Mouse (Mus musculus) embryonic facial prominence, embryonic 12.5 days (tissue): ENCODE results near the gene Gsap. TPM values are rescaled to one million over a fixed set of nuclear protein-coding genes. Genes with fewer than 3 reads are reported as not detected.
"Not testable (repeated sequence)": the region's sequence is repeated elsewhere in the genome, so short reads cannot be mapped to it uniquely, and the experiment has no call there.

Experiments
- ATAC-seq: fragments of 200-750 bp; cut with Nextera tagmentation; 2 replicates; pipeline ENCODE4 v1.8.0; 2017; ENCODE audit not compliant: insufficient number of reproducible peaks, insufficient read depth, low FRiP score, low TSS enrichment
- H3K27ac ChIP-seq: fragments of 300-500 bp; sonication (generic); 2 replicates; pipeline ENCODE4 v1.5.1; 2016; ENCODE audit warnings: mild to moderate bottlenecking
- H3K27me3 ChIP-seq: fragments of 300-500 bp; sonication (generic); 2 replicates; pipeline ENCODE4 v1.6.1; 2016; ENCODE audit warnings: mild to moderate bottlenecking, moderate library complexity
- H3K36me3 ChIP-seq: fragments of 300-500 bp; sonication (generic); 2 replicates; pipeline ENCODE4 v1.6.1; 2016; ENCODE audit warnings: mild to moderate bottlenecking
- H3K4me1 ChIP-seq: fragments of 300-500 bp; sonication (generic); 2 replicates; pipeline ENCODE4 v1.6.1; 2016
- H3K4me2 ChIP-seq: fragments of 300-500 bp; sonication (generic); replicated peaks from 2 replicates; pipeline ENCODE4 v1.6.1; 2016; ENCODE audit warnings: mild to moderate bottlenecking, moderate library complexity
- H3K4me3 ChIP-seq: fragments of 300-500 bp; sonication (generic); 2 replicates; pipeline ENCODE4 v1.5.1; 2016; ENCODE audit warnings: mild to moderate bottlenecking
- H3K9ac ChIP-seq: fragments of 300-500 bp; sonication (generic); 2 replicates; pipeline ENCODE4 v1.6.1; 2016; ENCODE audit warnings: mild to moderate bottlenecking, moderate library complexity
- H3K9me3 ChIP-seq: fragments of 300-500 bp; sonication (generic); 2 replicates; pipeline ENCODE4 v1.6.1; 2016; ENCODE audit warnings: mild to moderate bottlenecking, moderate library complexity
- WGBS: fragments of 180-500 bp; shearing (Covaris S2); methylation state at CpG from one replicate; pipeline ENCODE4 v1.1.7; 2016; 5-methylcytosine and 5-hydroxymethylcytosine counted together
- polyA plus RNA-seq: library from polyadenylated mRNA; unstranded; fragments of >200 nt; fragmentation: Nextera tagmentation; extraction: Ambion mirVana; gene quantifications from 2 replicates; pipeline ENCODE4 v1.2.1, GENCODE M21; 2016

The Gsap gene
- polyA plus RNA-seq, 1 experiment from 2014 or later = 2.0 TPM

DNA sequence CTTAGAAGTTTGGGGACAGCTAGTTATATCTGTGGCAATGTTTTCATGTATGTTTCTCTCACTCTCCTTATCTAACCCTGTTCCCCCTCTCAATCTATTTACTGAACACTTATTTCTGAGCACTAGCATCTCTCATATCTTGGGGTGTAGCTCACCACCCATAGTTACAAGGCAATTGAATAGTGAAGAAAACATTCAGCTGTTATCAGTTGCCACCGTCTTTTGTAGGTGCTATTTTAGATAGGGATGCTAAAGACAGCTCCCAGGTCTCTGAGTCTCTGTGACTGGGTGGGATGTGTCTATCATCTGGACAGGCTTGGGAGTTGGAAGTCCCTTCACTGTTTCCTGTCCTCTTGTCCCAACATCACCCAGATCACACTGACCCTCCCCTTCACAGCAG is 25.3 kb upstream of the Gsap start:
- Histone ChIP-seq H3K36me3 (no peaks in the 10 kb centered on the region), H3K27ac (no peak overlapping the region), H3K4me3 (no peak overlapping the region), H3K9me3 (0 out of 2 replicates have a peak, but pooled peaks cover 3% of the 10 kb centered on the region), H3K9ac (no peak overlapping the region), H3K4me2 (no peak overlapping the region), H3K4me1 (no peaks in the 10 kb centered on the region), H3K27me3 (no peaks in the 10 kb centered on the region)
- ATAC-seq = no peak
- 93% methylated on average over 1 of the region's 1 CpGs for WGBS

DNA sequence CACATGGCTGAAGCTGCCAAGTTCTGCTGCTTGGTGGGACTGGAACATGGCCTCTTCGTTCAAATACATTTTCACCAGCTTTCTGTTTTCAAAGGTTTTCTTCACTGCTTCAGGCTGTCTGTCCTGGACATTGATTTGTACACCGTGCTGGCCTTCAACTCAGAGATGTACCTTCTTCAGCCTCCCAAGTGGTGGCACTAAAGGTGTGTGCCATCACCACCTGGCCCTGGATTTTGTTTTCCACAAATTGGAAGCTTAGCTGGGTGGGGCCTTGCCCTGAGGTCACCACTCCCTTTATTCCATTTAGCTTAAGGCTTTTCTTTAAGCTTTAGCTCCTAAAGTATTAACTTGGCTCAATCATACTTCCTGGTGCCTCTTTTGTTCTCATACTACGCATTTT is 22.6 kb upstream of the Gsap start:
- H3K9me3 ChIP-seq = no peaks in the 10 kb centered on the region
- no peaks in the 10 kb centered on the region for H3K36me3 ChIP-seq
- no peaks in the 10 kb centered on the region for H3K4me1 ChIP-seq
- no peak overlapping the region for H3K4me3 ChIP-seq
- no peaks in the 10 kb centered on the region for H3K27me3 ChIP-seq
- WGBS = 82% methylated on average over 3 of the region's 3 CpGs
- no peak overlapping the region for H3K9ac ChIP-seq
- H3K27ac ChIP-seq = no peak overlapping the region
- no peak for ATAC-seq
- no peak overlapping the region for H3K4me2 ChIP-seq

GRCm38 (mm10) chr5:21168689-21169345 is 17.2 kb upstream of the Gsap start:
- 79% methylated on average over 8 of the region's 8 CpGs for WGBS
- ATAC-seq = no peak
- no peak overlapping the region for H3K4me3 ChIP-seq
- no peak overlapping the region for H3K27ac ChIP-seq
- no peaks in the 10 kb centered on the region for H3K4me1 ChIP-seq
- H3K9me3 ChIP-seq = no peaks in the 10 kb centered on the region
- no peaks in the 10 kb centered on the region for H3K36me3 ChIP-seq
- no peak overlapping the region for H3K4me2 ChIP-seq
- no peak overlapping the region for H3K9ac ChIP-seq
- H3K27me3 ChIP-seq = no peaks in the 10 kb centered on the region

- 63% methylated on average over 3 of the region's 3 CpGs for WGBS
- 0 out of 2 replicates have a peak, but pooled peaks have one; percentile 7 for ATAC-seq
- Histone ChIP-seq H3K27me3 (no peaks in the 10 kb centered on the region), H3K27ac (no peak overlapping the region), H3K4me1 (no peaks in the 10 kb centered on the region), H3K9me3 (no peaks in the 10 kb centered on the region), H3K4me2 (no peak overlapping the region), H3K4me3 (no peak overlapping the region), H3K9ac (no peak overlapping the region), H3K36me3 (no peaks in the 10 kb centered on the region)
Observed at GRCm38 (mm10) chr5:21169346-21169745, 16.7 kb upstream of the Gsap start.

DNA sequence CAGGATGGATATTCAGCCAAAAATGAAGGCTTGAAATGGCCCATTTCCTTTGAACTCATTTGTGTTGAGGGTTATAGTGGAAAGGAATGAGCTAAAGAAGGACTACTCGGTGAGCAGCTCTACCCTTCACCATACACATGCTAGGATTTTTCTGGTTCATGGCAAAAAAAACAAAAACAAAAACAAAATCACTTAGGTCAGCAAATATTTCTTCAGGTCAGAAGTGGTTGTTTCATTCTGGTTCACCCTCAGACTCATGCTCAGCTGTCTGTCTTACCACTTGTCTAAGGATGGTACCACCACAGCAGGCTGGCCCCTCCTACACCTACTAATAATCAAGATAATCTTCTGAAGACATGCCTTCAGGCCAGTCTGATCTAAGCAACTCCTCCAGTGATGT is 16.2 kb upstream of the Gsap start:
- no peak overlapping the region for H3K4me3 ChIP-seq
- H3K4me1 ChIP-seq = no peaks in the 10 kb centered on the region
- H3K36me3 ChIP-seq = no peaks in the 10 kb centered on the region
- H3K9ac ChIP-seq = no peak overlapping the region
- H3K4me2 ChIP-seq = no peak overlapping the region
- H3K9me3 ChIP-seq = no peaks in the 10 kb centered on the region
- H3K27ac ChIP-seq = no peak overlapping the region
- ATAC-seq = no peak
- 88% methylated on average over 1 of the region's 1 CpGs for WGBS
- H3K27me3 ChIP-seq = no peaks in the 10 kb centered on the region

GRCm38 (mm10) chr5:21170440-21170839 is 15.6 kb upstream of the Gsap start:
- WGBS = 50% methylated on average over 4 of the region's 4 CpGs
- no peak for ATAC-seq
- Histone ChIP-seq H3K4me1 (peaks cover 4% of the 10 kb centered on the region; the same call in 1 of the 2 replicates), H3K9ac (no peak overlapping the region), H3K4me3 (no peak overlapping the region), H3K27me3 (no peaks in the 10 kb centered on the region), H3K36me3 (no peaks in the 10 kb centered on the region), H3K9me3 (no peaks in the 10 kb centered on the region), H3K4me2 (no peak overlapping the region), H3K27ac (no peak overlapping the region)

GRCm38 (mm10) chr5:21170898-21171297 is 15.2 kb upstream of the Gsap start:
- no peak overlapping the region for H3K4me2 ChIP-seq
- peaks cover 8% of the 10 kb centered on the region; the same call in 1 of the 2 replicates for H3K4me1 ChIP-seq
- H3K9me3 ChIP-seq = no peaks in the 10 kb centered on the region
- no peak overlapping the region for H3K4me3 ChIP-seq
- no peak for ATAC-seq
- no peaks in the 10 kb centered on the region for H3K27me3 ChIP-seq
- no peak overlapping the region for H3K9ac ChIP-seq
- H3K27ac ChIP-seq = no peak overlapping the region
- 56% methylated on average over 5 of the region's 5 CpGs for WGBS
- no peaks in the 10 kb centered on the region for H3K36me3 ChIP-seq

DNA sequence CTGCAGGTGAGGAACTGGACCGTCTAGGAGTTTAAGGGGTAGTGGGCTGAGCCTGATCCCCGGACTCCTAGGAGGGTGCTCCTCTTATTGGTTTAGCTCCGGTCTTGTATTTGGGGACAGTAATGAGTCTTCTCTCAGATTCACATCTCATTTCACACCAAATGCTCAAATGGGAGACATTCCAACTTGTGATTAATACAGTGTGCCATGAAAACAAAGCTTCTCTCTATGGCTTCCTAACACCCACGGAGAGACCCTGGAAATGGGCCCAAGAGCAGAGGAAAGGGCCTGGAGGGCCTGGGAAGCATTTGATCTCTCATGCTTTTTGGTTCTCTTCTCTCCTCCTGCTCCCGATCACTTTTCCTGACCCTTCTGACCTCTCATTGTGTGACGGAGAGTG is 14.7 kb upstream of the Gsap start:
- Histone ChIP-seq H3K9me3 (no peaks in the 10 kb centered on the region), H3K27me3 (no peaks in the 10 kb centered on the region), H3K4me3 (no peak overlapping the region), H3K9ac (no peak overlapping the region), H3K36me3 (no peaks in the 10 kb centered on the region), H3K27ac (no peak overlapping the region), H3K4me2 (no peak overlapping the region), H3K4me1 (peaks cover 10% of the 10 kb centered on the region; the same call in 1 of the 2 replicates)
- no peak for ATAC-seq
- 52% methylated on average over 6 of the region's 6 CpGs for WGBS

GRCm38 (mm10) chr5:21172316-21172715 is 13.7 kb upstream of the Gsap start:
- no peak overlapping the region for H3K4me3 ChIP-seq
- H3K27me3 ChIP-seq = no peaks in the 10 kb centered on the region
- no peaks in the 10 kb centered on the region for H3K9me3 ChIP-seq
- no peak overlapping the region for H3K4me2 ChIP-seq
- H3K36me3 ChIP-seq = no peaks in the 10 kb centered on the region
- peaks cover 10% of the 10 kb centered on the region; the same call in 1 of the 2 replicates for H3K4me1 ChIP-seq
- WGBS = 74% methylated on average over 3 of the region's 3 CpGs
- ATAC-seq = no peak
- H3K9ac ChIP-seq = no peak overlapping the region
- no peak overlapping the region for H3K27ac ChIP-seq

DNA sequence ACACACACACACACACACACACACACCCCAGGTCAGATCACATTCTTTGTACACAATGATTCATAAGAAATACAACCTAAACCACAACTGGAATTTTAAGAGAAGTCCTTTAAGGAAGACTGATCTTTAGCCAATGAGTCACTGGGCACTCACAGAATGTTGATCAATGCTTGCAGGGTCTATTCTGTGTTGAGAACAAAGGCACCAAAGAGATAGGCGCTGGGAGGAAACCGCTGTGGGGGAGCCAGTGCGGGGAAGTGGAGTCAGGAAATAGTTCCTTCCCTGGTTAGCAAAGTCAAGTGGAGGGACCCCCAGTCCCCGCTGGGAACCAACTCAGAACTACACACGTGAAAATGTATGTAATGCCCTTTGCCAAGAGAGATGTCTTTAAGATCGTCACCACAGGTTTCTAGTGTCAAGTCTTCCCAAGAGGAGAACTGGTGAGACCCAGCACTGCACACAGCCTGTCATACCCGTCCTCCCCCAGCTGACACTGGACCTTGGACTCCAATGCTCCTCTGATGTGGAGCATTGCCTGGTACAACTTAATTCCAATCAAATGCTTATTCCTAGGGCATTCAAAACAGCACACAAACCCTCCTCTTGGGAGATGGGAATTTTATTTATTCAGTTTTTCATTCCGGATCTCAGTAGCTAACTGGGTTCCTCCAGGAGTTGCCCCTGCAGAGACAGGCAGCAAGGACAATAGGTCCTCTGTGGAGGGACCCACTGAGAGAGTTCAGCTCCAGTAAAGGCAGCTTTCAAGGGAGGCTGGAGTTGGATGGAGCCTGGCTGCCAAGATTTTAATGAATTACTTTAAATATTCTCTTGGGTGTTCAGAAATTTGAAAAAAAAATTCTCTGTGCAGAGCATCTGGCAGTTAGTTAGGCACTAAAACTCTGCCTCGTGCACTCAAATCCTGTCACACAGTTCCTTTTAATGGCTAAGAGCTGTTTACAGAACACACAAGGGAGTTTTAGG is 10.6 kb upstream of the Gsap start:
- H3K27me3 ChIP-seq = no peaks in the 10 kb centered on the region
- H3K4me2 ChIP-seq = no peak overlapping the region
- WGBS = 17% methylated on average over 9 of the region's 9 CpGs
- peaks cover 10% of the 10 kb centered on the region; the same call in 1 of the 2 replicates for H3K4me1 ChIP-seq
- no peak overlapping the region for H3K4me3 ChIP-seq
- H3K36me3 ChIP-seq = no peaks in the 10 kb centered on the region
- H3K9me3 ChIP-seq = peaks cover 5% of the 10 kb centered on the region; the same call in 1 of the 2 replicates
- no peak; the same call in 1 of the 2 replicates for ATAC-seq
- H3K9ac ChIP-seq = no peak overlapping the region
- H3K27ac ChIP-seq = no peak overlapping the region

- peaks cover 5% of the 10 kb centered on the region; the same call in 1 of the 2 replicates for H3K9me3 ChIP-seq
- H3K4me1 ChIP-seq = peaks cover 10% of the 10 kb centered on the region; the same call in 1 of the 2 replicates
- H3K36me3 ChIP-seq = no peaks in the 10 kb centered on the region
- H3K4me2 ChIP-seq = no peak overlapping the region
- H3K4me3 ChIP-seq = no peak overlapping the region
- H3K27me3 ChIP-seq = no peaks in the 10 kb centered on the region
- ATAC-seq = no peak
- no peak overlapping the region for H3K9ac ChIP-seq
- H3K27ac ChIP-seq = no peak overlapping the region
Observed at GRCm38 (mm10) chr5:21179496-21179895, 6.6 kb upstream of the Gsap start.

GRCm38 (mm10) chr5:21183046-21183445 is 3.0 kb upstream of the Gsap start:
- not testable (repeated sequence) for H3K9me3 ChIP-seq, H3K4me2 ChIP-seq, H3K36me3 ChIP-seq, ATAC-seq, H3K9ac ChIP-seq, H3K4me3 ChIP-seq, H3K4me1 ChIP-seq, H3K27ac ChIP-seq, H3K27me3 ChIP-seq
- 57% methylated on average over 2 of the region's 2 CpGs for WGBS
